ENCODE assay signal across 13 mouse cellular contexts in genomic region chr5:117880916-117881555, GRCm38 (mm10).
DNase-seq lines count a peak whose midpoint lies in the region; ATAC-seq and TF ChIP-seq lines count a peak whose summit lies in the region.
"Had no signal": no experiment of that assay in that cellular context is flagged by ENCODE, and none has a peak within 500 bp of the region (broad histone marks: within the 10 kb centered on the region; RNA-seq: fewer than 3 reads in every experiment).

No protein-coding gene starts in this region.

- WGBS in forebrain, embryonic 16.5 days, result 66% methylated on average over 9 of the region's 9 CpGs

- H3K4me2 ChIP-seq in forebrain, embryonic 16.5 days (ENCODE audit: low read length), result no peak overlapping the region
- H3K4me2 ChIP-seq: hindbrain, embryonic 13.5 days; kidney, embryonic 15.5 days had no signal

- H3K27ac ChIP-seq in forebrain, embryonic 16.5 days (ENCODE audit: low read length), result peak overlapping the region; percentile 72
- H3K27ac ChIP-seq: hindbrain, embryonic 13.5 days; kidney, embryonic 15.5 days; stomach, postnatal 0 days had no signal

- H3K36me3 ChIP-seq in forebrain, embryonic 16.5 days (ENCODE audit: control insufficient read depth, insufficient read depth), result no peaks in the 10 kb centered on the region
- H3K36me3 ChIP-seq: G1E; hindbrain, embryonic 13.5 days; kidney, embryonic 15.5 days had no signal

- H3K9ac ChIP-seq in forebrain, embryonic 16.5 days (replicated peaks; ENCODE audit: low read depth, low read length), result no peak overlapping the region
- H3K9ac ChIP-seq: hindbrain, embryonic 13.5 days; kidney, embryonic 15.5 days had no signal

- no peak for TF ChIP-seq POLR2A in brain, embryonic 14.5 days (IDR thresholded peaks at IDR 0.05; ENCODE audit: borderline replicate concordance, extremely low read depth, insufficient read depth, insufficient read length, poor library complexity, severe bottlenecking)

- no peak for TF ChIP-seq CTCF in brain, embryonic 14.5 days (IDR thresholded peaks at IDR 0.05; ENCODE audit: borderline replicate concordance, extremely low read depth, insufficient read depth, insufficient read length)

- intact Hi-C loops in heart, postnatal 14 days (cut with DNase I), result no loop called here

- peak; percentile 77 for ATAC-seq in forebrain, embryonic 16.5 days

- H3K9me3 ChIP-seq in forebrain, embryonic 16.5 days (ENCODE audit: control insufficient read depth, low read length), result no peaks in the 10 kb centered on the region
- H3K9me3 ChIP-seq: kidney, embryonic 15.5 days had no signal

- H3K4me3 ChIP-seq in forebrain, embryonic 16.5 days (replicated peaks; ENCODE audit: low read length), result no peak overlapping the region
- H3K4me3 ChIP-seq: hindbrain, embryonic 13.5 days; kidney, embryonic 15.5 days had no signal

- no peaks in the 10 kb centered on the region for H3K27me3 ChIP-seq in forebrain, embryonic 16.5 days (replicated peaks; ENCODE audit: control insufficient read depth, insufficient read depth, low read length)
- H3K27me3 ChIP-seq: hindbrain, embryonic 13.5 days; kidney, embryonic 15.5 days had no signal

- H3K4me1 ChIP-seq in forebrain, embryonic 16.5 days (replicated peaks; ENCODE audit: control insufficient read depth, insufficient read depth, low read length), result peaks cover 3% of the 10 kb centered on the region
- H3K4me1 ChIP-seq: hindbrain, embryonic 13.5 days; kidney, embryonic 15.5 days had no signal

- DNase-seq in adrenal gland, adult (ENCODE audit: inconsistent age in 2 of 2, low spot score in 1 of 2), result peak; percentile 59 to 60
- DNase-seq in adrenal gland, adult 18-20 months (ENCODE audit: low spot score in 2 of 2), result no peak
- peak; percentile 22 to 40 for DNase-seq in layer of hippocampus, adult 8-10 months (ENCODE audit: low spot score in 2 of 2)
- DNase-seq in layer of hippocampus, postnatal 10 days (ENCODE audit: low spot score in 2 of 2), result no peak
- peak; percentile 83 for DNase-seq in brain, embryonic 14.5 days (ENCODE audit: low read depth)
- DNase-seq in embryo, embryonic 11 days, result no peak
- no peak for DNase-seq in heart, postnatal 14 days
- DNase-seq: lung, adult 18-20 months had no signal

Comparison
In these comparisons a context has a peak if more than half of its experiments do, and no peak if none do; other contexts are left out.
1. DNase-seq: peak in adrenal gland, adult (2 of 2), layer of hippocampus, adult 8-10 months (2 of 2) and brain, embryonic 14.5 days (single experiment); none in adrenal gland, adult 18-20 months (0 of 2), layer of hippocampus, postnatal 10 days (0 of 2), embryo, embryonic 11 days (single experiment) and heart, postnatal 14 days (0 of 2).